Mouse (Mus musculus) common myeloid progenitor, adult 5-6 weeks (primary cell): ENCODE results near the gene Pmvk. TPM values are rescaled to one million over a fixed set of nuclear protein-coding genes. Genes with fewer than 3 reads are reported as not detected.

Experiments
- ATAC-seq: replicated peaks from 2 replicates; pipeline ENCODE4 v1.8.0; 2016; ENCODE audit warnings: low read depth, mild to moderate bottlenecking, moderate TSS enrichment, inconsistent platforms; ENCODE audit not compliant: poor library complexity, severe bottlenecking
- total RNA-seq: library from RNA; stranded (forward); fragments of 200-1000, 187-1606 nt; gene quantifications from 2 replicates; pipeline ENCODE4 v1.2.3, GENCODE M21; 2017

Gene Pmvk
- 20.7 and 22.1 TPM in 2 replicates for total RNA-seq

DNA sequence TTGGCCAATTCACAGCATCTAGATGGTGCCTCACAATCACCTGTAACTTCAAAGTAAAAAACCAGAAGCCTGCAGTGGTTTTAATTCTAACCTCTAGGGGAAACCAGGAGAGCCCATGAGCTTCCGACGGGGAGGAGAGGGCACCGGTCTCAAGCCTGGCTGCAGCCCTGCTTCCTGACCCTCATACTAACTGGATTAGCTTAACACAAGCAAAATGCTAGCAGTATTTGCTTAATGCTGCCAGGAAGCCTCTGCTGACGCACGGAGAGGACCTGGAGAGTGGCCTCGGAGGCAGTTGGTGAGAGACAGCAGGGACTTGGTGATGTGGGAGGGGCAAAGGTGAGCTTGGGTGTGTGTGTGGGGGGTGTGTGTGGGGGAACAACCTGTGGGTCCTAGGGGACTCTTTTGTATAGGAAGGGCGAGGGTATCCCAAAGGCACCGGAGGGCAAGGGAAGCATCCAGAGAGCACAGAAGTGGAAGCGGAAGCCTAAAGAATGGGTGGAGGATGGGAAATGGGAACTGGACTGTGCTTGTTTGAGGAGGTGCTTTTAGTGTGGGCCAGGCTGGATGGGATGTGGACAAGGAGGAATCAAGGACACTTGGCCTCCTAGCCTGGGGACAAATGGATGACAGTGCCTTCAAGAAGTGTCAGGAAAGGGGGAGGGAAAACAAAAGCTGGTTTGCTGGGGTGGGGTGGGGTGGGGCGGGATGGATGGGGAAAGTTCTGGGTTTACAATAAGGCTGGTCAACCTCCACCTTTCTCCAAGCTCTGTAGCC, at the start of gene Pmvk:
Pmvk (plus strand) TSS at position 141 of the 777 bp plus-strand sequence.
- no peak for ATAC-seq

- no peak for ATAC-seq
Measured at GRCm38 (mm10) chr3:89406887-89407286, 47.5 kb upstream of the Pmvk start.

DNA sequence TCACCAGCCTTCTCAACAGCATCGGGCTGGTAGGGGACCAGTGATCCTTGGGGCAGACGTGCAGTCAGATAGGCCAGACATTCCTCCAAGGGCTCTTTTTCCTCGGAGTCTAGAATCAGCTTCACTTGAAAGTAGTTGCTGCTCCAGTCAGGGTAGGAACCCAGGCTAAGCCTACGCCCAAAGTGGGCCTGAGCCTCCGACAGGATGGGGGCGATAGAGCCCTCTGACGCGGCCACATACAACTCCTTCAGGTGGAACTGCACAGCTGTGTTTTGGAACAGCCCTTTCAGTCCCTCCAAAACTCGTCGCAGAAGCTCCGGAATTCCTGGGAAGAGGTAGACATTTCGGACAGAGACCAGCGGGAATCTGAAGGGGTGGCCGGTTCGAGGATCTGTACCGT, 45.9 kb upstream of the Pmvk start:
- ATAC-seq: no peak

DNA sequence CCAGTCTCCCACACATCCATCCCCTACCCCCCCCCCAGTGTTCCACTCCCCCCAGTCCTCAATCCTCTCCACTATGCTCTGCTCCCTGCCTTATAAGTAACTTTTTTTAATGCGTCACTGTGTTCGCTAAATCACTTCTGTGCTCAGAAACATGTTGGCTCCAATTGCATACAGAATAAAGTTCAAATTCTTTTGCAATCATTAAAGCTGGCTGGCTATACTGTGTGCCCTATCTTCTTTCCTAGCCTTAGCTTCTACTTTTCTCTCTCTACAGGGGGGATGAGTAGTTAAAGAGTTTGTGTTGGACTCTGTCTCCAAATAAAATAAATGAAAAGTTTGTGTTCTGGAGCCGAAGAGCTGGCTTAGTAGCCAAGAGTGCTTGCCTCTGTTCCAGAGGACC, 44.6 kb upstream of the Pmvk start:
- no peak for ATAC-seq

- no peak for ATAC-seq
Measured at GRCm38 (mm10) chr3:89410864-89411263, 43.5 kb upstream of the Pmvk start.

DNA sequence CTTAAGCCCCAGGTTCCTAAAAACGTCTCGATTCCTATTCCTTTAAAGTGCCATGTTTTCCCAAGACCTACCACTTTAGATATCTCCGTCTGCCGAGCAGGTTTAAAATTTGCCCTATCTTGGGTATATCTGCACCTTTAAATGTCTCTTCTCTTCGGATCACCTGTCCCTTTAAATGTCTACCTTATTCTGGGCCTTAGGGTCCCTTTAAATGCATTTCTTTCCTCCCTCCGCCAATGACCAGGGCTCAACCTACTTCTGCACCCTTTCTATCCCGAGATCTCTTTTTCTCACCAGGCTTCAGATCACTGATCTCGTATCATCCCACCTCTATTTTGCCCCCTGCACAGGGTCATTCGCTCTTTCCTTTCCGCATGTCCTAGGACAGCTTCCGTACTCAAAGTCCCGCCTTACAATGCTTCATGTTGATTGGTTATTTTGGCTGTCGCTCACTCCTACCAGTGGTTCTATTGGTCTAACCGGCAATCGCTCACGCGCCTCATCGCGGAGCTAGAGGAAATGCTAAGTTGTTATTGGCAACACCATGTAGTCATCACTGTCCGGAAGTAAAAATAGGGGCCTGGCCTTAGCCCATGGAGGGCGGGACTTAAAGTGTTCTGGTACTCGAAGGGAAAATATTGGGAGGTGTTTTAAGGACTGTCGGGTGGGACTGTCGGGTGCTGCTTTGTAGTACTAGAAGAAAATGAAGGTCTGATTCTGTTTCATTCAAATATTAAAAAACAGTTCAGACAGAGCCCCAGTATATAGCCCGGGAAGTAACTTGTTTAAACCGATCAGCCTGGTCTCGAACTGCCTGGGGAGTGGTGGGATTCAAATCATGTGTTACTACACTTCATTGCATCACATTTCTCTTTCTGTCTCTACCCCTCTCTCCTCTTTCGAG, 42.6 kb upstream of the Pmvk start, which contains the start of gene Flad1:
Flad1 (minus strand) TSS at position 381 of the 904 bp plus-strand sequence.
- ATAC-seq: peak; percentile 100

GRCm38 (mm10) chr3:89416158-89416557, 38.2 kb upstream of the Pmvk start:
- no peak for ATAC-seq

- no peak for ATAC-seq
Measured at GRCm38 (mm10) chr3:89417131-89417530, 37.2 kb upstream of the Pmvk start.

DNA sequence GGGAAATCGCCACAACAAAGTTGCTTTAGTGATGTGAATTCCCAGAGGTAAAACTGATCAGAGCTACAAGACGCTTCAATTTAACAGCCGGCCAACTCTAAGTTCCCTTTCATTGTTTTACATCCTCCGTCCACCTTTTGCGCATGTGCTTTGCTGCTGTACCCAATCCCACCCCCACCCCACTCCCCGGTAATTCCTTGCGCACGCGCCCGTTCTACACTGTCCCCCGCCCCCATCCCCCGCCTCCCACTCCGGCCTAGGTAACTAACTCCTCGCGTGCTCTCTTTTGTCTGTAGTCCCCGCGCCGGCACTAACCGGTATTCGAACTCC, 36.5 kb upstream of the Pmvk start:
- peak; percentile 11 for ATAC-seq

DNA sequence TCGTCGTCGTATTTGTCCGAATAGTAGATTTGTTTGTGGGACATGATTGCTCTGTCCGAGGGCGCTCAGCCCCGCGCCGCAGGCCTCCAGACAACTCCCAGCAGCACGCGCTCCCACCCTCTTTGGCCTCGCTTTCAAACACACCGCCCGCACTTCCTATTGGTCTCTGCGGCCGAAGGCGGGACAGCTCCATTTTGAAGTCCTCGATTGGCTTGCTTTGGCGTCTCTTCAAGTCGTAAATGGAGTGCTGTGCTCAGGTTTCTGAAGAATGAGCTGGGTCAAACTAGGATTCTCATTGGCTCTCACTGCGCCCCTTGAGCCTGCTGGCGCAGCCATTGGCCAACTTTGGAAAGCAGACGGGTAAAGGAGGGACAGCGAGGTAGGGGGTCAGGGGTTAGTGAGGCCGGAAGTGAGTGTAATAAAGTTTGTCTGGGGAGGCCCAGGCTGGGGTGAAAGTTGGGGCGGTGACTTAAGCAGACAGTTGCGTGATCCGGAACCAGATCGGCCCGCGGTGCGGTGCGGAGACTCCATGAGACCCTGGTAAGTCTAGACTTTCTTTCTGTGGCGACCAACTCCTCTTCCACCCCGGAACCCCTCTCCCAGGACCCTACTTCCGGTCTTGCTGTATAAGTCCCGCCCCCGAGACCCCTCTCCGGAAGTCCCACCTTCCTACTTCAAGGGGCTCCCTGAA, 36.0 kb upstream of the Pmvk start, which contains the start of the genes Cks1b and Shc1:
Cks1b (minus strand) TSS at position 214 of the 691 bp plus-strand sequence.
Shc1 (plus strand) TSS at position 274 of the 691 bp plus-strand sequence.
- ATAC-seq: peak; percentile 88

- ATAC-seq: no peak
Measured at GRCm38 (mm10) chr3:89418861-89419250, 35.5 kb upstream of the Pmvk start.

DNA sequence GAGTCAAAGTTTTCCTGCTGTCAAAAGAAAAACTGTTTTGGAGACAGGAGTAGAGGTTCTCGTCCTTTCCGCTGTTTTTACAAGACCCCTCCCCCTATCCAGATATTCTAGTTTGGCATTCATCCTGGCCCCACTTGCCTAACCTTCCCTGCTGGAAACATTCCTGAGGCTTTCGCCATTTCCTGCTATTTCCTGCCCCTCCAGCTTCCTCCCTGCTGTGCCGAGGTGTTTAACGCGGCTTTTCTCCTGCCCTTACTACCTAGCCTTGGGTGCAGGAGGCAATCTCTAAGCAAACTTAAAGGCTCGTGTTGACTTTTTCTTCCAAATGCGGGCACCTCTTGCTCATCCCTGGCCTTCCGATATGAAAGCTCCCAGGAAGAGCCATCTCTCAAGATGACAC, 34.8 kb upstream of the Pmvk start:
- ATAC-seq: no peak

GRCm38 (mm10) chr3:89419981-89420380, 34.4 kb upstream of the Pmvk start:
- ATAC-seq: no peak

GRCm38 (mm10) chr3:89420421-89420820, 33.9 kb upstream of the Pmvk start:
- ATAC-seq: no peak

DNA sequence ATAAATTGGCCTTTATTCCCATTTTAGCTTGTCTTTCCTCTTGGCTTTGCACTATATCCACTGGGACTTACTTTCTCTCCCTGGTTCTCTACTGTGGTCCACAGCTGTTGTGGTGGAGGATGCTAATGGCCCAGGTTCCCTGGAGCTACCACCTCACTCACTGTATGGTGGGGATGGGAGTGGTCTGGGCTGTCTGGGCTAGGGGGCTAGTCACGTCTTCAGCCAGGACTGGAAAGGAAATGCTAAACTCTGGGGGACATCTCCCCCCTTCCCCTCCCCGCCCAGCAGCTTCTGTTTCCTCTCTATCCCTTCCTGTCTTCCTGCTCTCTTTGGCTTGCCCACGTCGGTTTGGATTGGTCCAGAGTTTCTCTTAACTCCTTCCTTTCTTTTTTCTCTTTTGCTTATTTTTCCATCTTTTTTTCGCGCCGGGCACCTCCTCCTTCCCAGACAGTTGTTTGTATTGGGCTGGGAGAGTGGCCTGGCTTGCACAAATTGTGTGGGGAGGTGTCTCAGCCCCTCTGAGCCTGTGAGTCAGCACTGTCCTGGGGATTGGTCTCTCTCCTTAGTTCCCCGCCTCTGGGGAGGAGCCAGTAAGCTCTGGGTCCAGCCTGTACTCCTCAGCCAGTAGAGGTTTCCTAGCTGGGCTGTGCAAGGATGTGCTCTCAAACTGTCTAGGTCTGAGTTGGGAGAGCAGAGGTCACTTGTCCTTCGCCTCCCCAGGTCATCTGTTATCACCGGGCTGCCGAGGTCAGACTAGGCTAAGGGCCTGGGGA, 33.2 kb upstream of the Pmvk start:
- peak; percentile 40 for ATAC-seq

DNA sequence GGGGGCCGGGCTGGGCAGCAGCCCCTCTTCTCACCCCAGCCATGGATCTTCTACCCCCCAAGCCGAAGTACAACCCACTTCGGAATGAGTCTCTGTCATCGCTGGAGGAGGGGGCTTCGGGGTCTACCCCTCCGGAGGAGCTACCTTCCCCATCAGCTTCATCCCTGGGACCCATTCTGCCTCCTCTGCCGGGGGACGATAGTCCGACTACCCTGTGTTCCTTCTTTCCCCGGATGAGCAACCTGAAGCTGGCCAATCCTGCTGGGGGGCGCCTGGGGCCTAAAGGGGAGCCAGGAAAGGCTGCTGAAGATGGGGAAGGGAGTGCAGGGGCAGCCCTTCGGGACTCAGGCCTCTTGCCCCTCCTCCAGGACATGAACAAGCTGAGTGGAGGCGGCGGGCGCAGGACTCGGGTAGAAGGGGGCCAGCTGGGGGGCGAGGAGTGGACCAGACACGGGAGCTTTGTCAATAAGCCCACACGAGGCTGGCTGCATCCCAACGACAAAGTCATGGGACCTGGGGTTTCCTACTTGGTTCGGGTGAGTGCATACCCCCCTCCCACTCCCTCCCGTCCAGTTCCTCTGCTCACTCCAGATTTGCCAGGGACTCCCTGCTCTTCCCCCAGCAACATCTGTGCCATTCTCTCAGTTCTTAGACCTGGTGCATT, 32.4 kb upstream of the Pmvk start:
- no peak for ATAC-seq

GRCm38 (mm10) chr3:89422556-89423205, 31.7 kb upstream of the Pmvk start:
- no peak for ATAC-seq

GRCm38 (mm10) chr3:89424416-89425140, 29.8 kb upstream of the Pmvk start:
- ATAC-seq: no peak
